Mouse (Mus musculus) left cerebral cortex, postnatal 10 days (tissue): Measurements from ENCODE around the gene P2ry6. TPM values are rescaled to one million over a fixed set of nuclear protein-coding genes. Genes with fewer than 3 reads are reported as not detected.

ENCODE experiments used
- DNase-seq, 2 experiments: peaks; one replicate each; pipeline ENCODE4 v3.0.0; 2021 to 2022; ENCODE audit warnings: low spot score in 2 of 2, mixed read lengths in 1 of 2; ENCODE audit errors: extremely low spot score in 1 of 2
- intact Hi-C: fragments of 180-260 bp; cut with DNase I; formaldehyde crosslinking; loops from one replicate; pipeline ENCODE4 v1.15.1; 2025
- total RNA-seq, 2 experiments: library from RNA; stranded (reverse); gene quantifications; 2 replicates each; pipeline ENCODE4 v1.2.3; 2021

P2ry6 gene
- total RNA-seq, 2 experiments from 2014 or later, result 3.5 to 4.0 TPM

- DNase-seq, result no peak
- intact Hi-C loops, result loop anchor here (2.0 to 10.0 kb wide), 2 partner anchors 150 to 392 kb away; no protein-coding TSS in a partner anchor
Observed at GRCm38 (mm10) chr7:100902451-100903137, 71.9 kb downstream of the P2ry6 start.

GRCm38 (mm10) chr7:100897828-100898227, 76.6 kb downstream of the P2ry6 start:
- intact Hi-C loops, result no loop called here
- no peak for DNase-seq

- DNase-seq, result no peak
- intact Hi-C loops, result no loop called here
Observed at GRCm38 (mm10) chr7:100894833-100895226, 79.6 kb downstream of the P2ry6 start.

- peak; percentile 29 to 75 for DNase-seq
- intact Hi-C loops, result no loop called here
Observed at GRCm38 (mm10) chr7:100894057-100894832, 80.2 kb downstream of the P2ry6 start.

- intact Hi-C loops, result no loop called here
- DNase-seq, result peak in 1 of 2 experiments; percentile 75
Observed at GRCm38 (mm10) chr7:100893249-100894056, 81.0 kb downstream of the P2ry6 start.

Other genes with a start within 250 kb of the P2ry6 start
- 1 to 10 TPM; 9.0 to 9.4 TPM for gene Relt, start 111.2 kb downstream of the P2ry6 start, total RNA-seq
- gene Arhgef17, start 42.5 kb downstream of the P2ry6 start, total RNA-seq, result 10 to 100 TPM; 58.2 to 59.6 TPM
- gene P2ry2, start 38.2 kb upstream of the P2ry6 start, total RNA-seq, result under 1 TPM; 0.58 to 0.67 TPM
- gene Fchsd2, start 118.2 kb upstream of the P2ry6 start, total RNA-seq, result 10 to 100 TPM; 62.2 to 66.4 TPM